Mouse (Mus musculus): ENCODE measurements around the gene Mtmr10. TPM values are rescaled to one million over a fixed set of nuclear protein-coding genes. Genes with fewer than 3 reads are reported as not detected.

The Mtmr10 gene
- polyA plus RNA-seq, 1 experiment from 2014 or later: 5.0 TPM

GRCm38 (mm10) chr7:64373830-64374562 is 86.5 kb downstream of the Mtmr10 start, which contains the start of gene Fan1:
Fan1 (minus strand) TSS chr7:64374095.
- Histone ChIP-seq H3K9me3 (no peaks in the 10 kb centered on the region), H3K4me1 (peaks cover 6% of the 10 kb centered on the region; the same call in 1 of the 2 replicates), H3K4me2 (peak within 1 kb of the TSS; percentile 81), H3K4me3 (peak within 1 kb of the TSS; percentile 80), H3K27me3 (replicated peaks) (no peaks in the 10 kb centered on the region), H3K27ac (replicated peaks) (peak within 1 kb of the TSS; percentile 97), H3K36me3 (peaks cover 55% of the 10 kb centered on the region), H3K9ac (peak within 1 kb of the TSS; percentile 87)
- WGBS: 3% methylated on average over 27 of the region's 27 CpGs
- peak; percentile 81 for ATAC-seq (ENCODE audit: extremely low read depth, insufficient number of reproducible peaks, low FRiP score, low TSS enrichment)

Small RNAs within 50 kb of the gene (microRNA-seq; reads per million reads assigned to microRNA genes)
- gene Mir6416: not detected

Other genes with a start within 250 kb of the Mtmr10 start
- gene Trpm1, start 133.8 kb upstream of the Mtmr10 start, polyA plus RNA-seq (2015; fragmentation: Nextera tagmentation; extraction: Ambion mirVana): 0.16 TPM in 1 of 2 replicates, not detected in the other
- gene Fan1, start 86.4 kb downstream of the Mtmr10 start, polyA plus RNA-seq (2015; fragmentation: Nextera tagmentation; extraction: Ambion mirVana): 4.5 and 4.7 TPM in 2 replicates
- 22.0 and 23.2 TPM in 2 replicates for gene Mphosph10, start 104.6 kb downstream of the Mtmr10 start, polyA plus RNA-seq (2015; fragmentation: Nextera tagmentation; extraction: Ambion mirVana)
- gene Mcee, start 105.0 kb downstream of the Mtmr10 start, polyA plus RNA-seq (2015; fragmentation: Nextera tagmentation; extraction: Ambion mirVana): 105 and 115 TPM in 2 replicates
- gene Apba2, start 214.1 kb downstream of the Mtmr10 start, polyA plus RNA-seq (2015; fragmentation: Nextera tagmentation; extraction: Ambion mirVana): 0.55 and 1.3 TPM in 2 replicates

Data from heart, embryonic 13.5 days (tissue).